Mouse (Mus musculus): ENCODE measurements around the gene Fndc10. TPM values are rescaled to one million over a fixed set of nuclear protein-coding genes. Genes with fewer than 3 reads are reported as not detected.
"Not testable (repeated sequence)": the region's sequence is repeated elsewhere in the genome, so short reads cannot be mapped to it uniquely, and the experiment has no call there.

Gene Fndc10
- total RNA-seq, 2 experiments from 2014 or later = 9.8 to 10.4 TPM

GRCm38 (mm10) chr4:155734951-155735702, 41.0 kb downstream of the Fndc10 start:
- DNase-seq (ENCODE audit: low spot score in 2 of 2) = peak; percentile 33 to 62

- DNase-seq (ENCODE audit: low spot score in 2 of 2) = no peak
Observed at GRCm38 (mm10) chr4:155735788-155736187, 41.6 kb downstream of the Fndc10 start.

- no peak for DNase-seq (ENCODE audit: low spot score in 2 of 2)
Observed at GRCm38 (mm10) chr4:155736421-155736820, 42.3 kb downstream of the Fndc10 start.

GRCm38 (mm10) chr4:155738262-155738661, 44.1 kb downstream of the Fndc10 start:
- DNase-seq (ENCODE audit: low spot score in 2 of 2) = no peak

- no peak for DNase-seq (ENCODE audit: low spot score in 2 of 2)
Observed at GRCm38 (mm10) chr4:155739152-155739551, 45.0 kb downstream of the Fndc10 start.

- DNase-seq (ENCODE audit: low spot score in 2 of 2) = no peak
Observed at GRCm38 (mm10) chr4:155739741-155740636, 45.8 kb downstream of the Fndc10 start.

GRCm38 (mm10) chr4:155740681-155741080, 46.5 kb downstream of the Fndc10 start:
- DNase-seq (ENCODE audit: low spot score in 2 of 2) = not testable (repeated sequence)

- DNase-seq (ENCODE audit: low spot score in 2 of 2) = no peak
Observed at GRCm38 (mm10) chr4:155742684-155743083, 48.5 kb downstream of the Fndc10 start.

GRCm38 (mm10) chr4:155744474-155744873, 50.3 kb downstream of the Fndc10 start:
- no peak for DNase-seq (ENCODE audit: low spot score in 2 of 2)

- DNase-seq (ENCODE audit: low spot score in 2 of 2) = no peak
Observed at GRCm38 (mm10) chr4:155745136-155745535, 51.0 kb downstream of the Fndc10 start.

Other genes starting within 250 kb of the Fndc10 start
- gene Tmem52, start 225.2 kb upstream of the Fndc10 start, total RNA-seq (2021) = 10 to 100 TPM; 65.3 to 85.5 TPM
- gene Gnb1, start 203.0 kb upstream of the Fndc10 start, total RNA-seq (2021) = 100 to 1,000 TPM; 272 to 286 TPM
- 10 to 100 TPM; 31.8 to 33.1 TPM for gene Nadk, start 132.0 kb upstream of the Fndc10 start, total RNA-seq (2021)
- 10 to 100 TPM; 12.0 to 13.0 TPM for gene Slc35e2, start 92.9 kb upstream of the Fndc10 start, total RNA-seq (2021)
- 10 to 100 TPM; 35.8 to 44.0 TPM for gene Cdk11b, start 69.5 kb upstream of the Fndc10 start, total RNA-seq (2021)
- not detected for gene Gm10563, start 48.9 kb upstream of the Fndc10 start, total RNA-seq (2021)
- 10 to 100 TPM; 30.1 to 37.9 TPM for gene Mmp23, start 41.0 kb upstream of the Fndc10 start, total RNA-seq (2021)
- gene Mib2, start 25.1 kb upstream of the Fndc10 start, total RNA-seq (2021) = 10 to 100 TPM; 25.9 to 27.1 TPM
- gene Ssu72, start 10.5 kb downstream of the Fndc10 start, total RNA-seq (2021) = 10 to 100 TPM; 61.5 to 63.0 TPM
- gene Tmem240, start 40.5 kb downstream of the Fndc10 start, total RNA-seq (2021) = 1 to 10 TPM; 1.3 to 1.5 TPM
- gene Atad3a, start 66.8 kb downstream of the Fndc10 start, total RNA-seq (2021) = 10 to 100 TPM; 44.4 to 46.1 TPM
- 10 to 100 TPM; 23.4 to 26.4 TPM for gene Vwa1, start 80.4 kb downstream of the Fndc10 start, total RNA-seq (2021)
- gene Tmem88b, start 91.5 kb downstream of the Fndc10 start, total RNA-seq (2021) = 1 to 10 TPM; 3.8 to 5.1 TPM
- under 1 TPM in 1 of 2 experiments, not detected in 1; 0.39 TPM for gene Ankrd65, start 96.1 kb downstream of the Fndc10 start, total RNA-seq (2021)
- gene Mrpl20, start 108.5 kb downstream of the Fndc10 start, total RNA-seq (2021) = 10 to 100 TPM; 61.5 to 67.5 TPM
- 10 to 100 TPM; 58.0 to 71.0 TPM for gene Ccnl2, start 118.1 kb downstream of the Fndc10 start, total RNA-seq (2021)
- 10 to 100 TPM; 80.6 to 80.9 TPM for gene Aurkaip1, start 136.9 kb downstream of the Fndc10 start, total RNA-seq (2021)
- 100 to 1,000 TPM; 138 to 147 TPM for gene Mxra8, start 145.3 kb downstream of the Fndc10 start, total RNA-seq (2021)
- 10 to 100 TPM; 82.1 to 85.1 TPM for gene Dvl1, start 153.1 kb downstream of the Fndc10 start, total RNA-seq (2021)
- gene Tas1r3, start 169.0 kb downstream of the Fndc10 start, total RNA-seq (2021) = under 1 TPM; 0.26 to 0.34 TPM
- gene Cptp, start 175.1 kb downstream of the Fndc10 start, total RNA-seq (2021) = 10 to 100 TPM; 14.0 to 17.6 TPM
- 10 to 100 TPM; 22.0 to 25.2 TPM for gene Ints11, start 175.2 kb downstream of the Fndc10 start, total RNA-seq (2021)
- 10 to 100 TPM; 27.4 to 30.1 TPM for gene Pusl1, start 197.4 kb downstream of the Fndc10 start, total RNA-seq (2021)
- 10 to 100 TPM; 30.1 to 31.6 TPM for gene Acap3, start 197.5 kb downstream of the Fndc10 start, total RNA-seq (2021)
- gene Ube2j2, start 249.5 kb downstream of the Fndc10 start, total RNA-seq (2021) = 10 to 100 TPM; 59.6 to 74.0 TPM

Measured in gastrocnemius, postnatal 4 days (tissue).